13 mouse cellular contexts compared by ENCODE assay signal in genomic region chr1:169135542-169135941, GRCm38 (mm10).
DNase-seq lines count a peak whose midpoint lies in the region.
"Had no signal": no experiment of that assay in that cellular context is flagged by ENCODE, and none has a peak within 500 bp of the region (broad histone marks: within the 10 kb centered on the region; RNA-seq: fewer than 3 reads in every experiment).

No protein-coding gene starts in this region.

- peak; percentile 8 to 26 for DNase-seq in cerebellum, postnatal 25 days
- no peak for DNase-seq in cerebellum, adult 9-11 months
- peak; percentile 3 for DNase-seq in kidney, adult 11 months
- DNase-seq in kidney, adult 18-20 months, result no peak
- DNase-seq in 3T3-L1 (ENCODE audit: low read depth, low spot score), result peak; percentile 11
- DNase-seq in Muller cell, postnatal 12 days (ENCODE audit: inconsistent ontology term), result peak; percentile 89
- no peak for DNase-seq in gastrocnemius, adult 8-10 months (ENCODE audit: low spot score in 2 of 2)
- DNase-seq: adrenal gland, postnatal 10 days; adrenal gland, postnatal 36 days; cerebellum, adult 11 months; gastrocnemius, postnatal 10 days; gastrocnemius, postnatal 36 days; kidney, adult 9 months had no signal

Comparison
In these comparisons a context has a peak if more than half of its experiments do, and no peak if none do; other contexts are left out.
1. DNase-seq: peak in cerebellum, postnatal 25 days (2 of 2), kidney, adult 11 months (single experiment), 3T3-L1 (single experiment) and Muller cell, postnatal 12 days (single experiment); none in cerebellum, adult 9-11 months (single experiment), kidney, adult 18-20 months (single experiment) and gastrocnemius, adult 8-10 months (0 of 2).